Mouse (Mus musculus) C2C12 (cell line): Measurements from ENCODE around the gene Kcnj16. TPM values are rescaled to one million over a fixed set of nuclear protein-coding genes. Genes with fewer than 3 reads are reported as not detected.

Experiments used
- H3K27me3 ChIP-seq: one replicate; pipeline ENCODE4 v1.6.1; 2011; ENCODE audit not compliant: control insufficient read depth, insufficient read depth, insufficient read length
- H3K36me3 ChIP-seq: one replicate; pipeline ENCODE4 v1.6.1; 2011; ENCODE audit not compliant: control insufficient read depth, insufficient read depth
- H3K4me3 ChIP-seq: one replicate; pipeline ENCODE4 v1.5.1; 2011; ENCODE audit warnings: mild to moderate bottlenecking, control low read depth; ENCODE audit not compliant: poor library complexity, insufficient read depth, severe bottlenecking
- H3K79me2 ChIP-seq: one replicate; pipeline ENCODE4 v1.6.1; 2011; ENCODE audit not compliant: control insufficient read depth, insufficient read depth
- H3K79me3 ChIP-seq: one replicate; pipeline ENCODE4 v1.6.1; 2011; ENCODE audit warnings: low read depth, control low read depth
- H3ac ChIP-seq: one replicate; pipeline ENCODE3; 2011; ENCODE audit warnings: low read depth; ENCODE audit not compliant: control insufficient read depth, insufficient read length
- CEBPB ChIP-seq: IDR thresholded peaks from one replicate; pipeline ENCODE4 v1.6.1; 2011; ENCODE audit warnings: low read depth, mild to moderate bottlenecking, control low read depth, moderate library complexity
- CTCF ChIP-seq: IDR thresholded peaks from one replicate; pipeline ENCODE4 v1.5.1; 2011; ENCODE audit not compliant: control insufficient read depth, insufficient read depth, insufficient read length
- FOSL1 ChIP-seq: IDR thresholded peaks from one replicate; pipeline ENCODE4 v1.8.0; 2011; ENCODE audit warnings: mild to moderate bottlenecking, low read length; ENCODE audit not compliant: poor library complexity, insufficient read depth, severe bottlenecking
- MAX ChIP-seq: IDR thresholded peaks from one replicate; pipeline ENCODE4 v1.6.1; 2011; ENCODE audit warnings: mild to moderate bottlenecking, control low read depth
- MYOD1 ChIP-seq: IDR thresholded peaks from one replicate; pipeline ENCODE4 v1.6.1; 2011; ENCODE audit warnings: low read depth; ENCODE audit not compliant: control insufficient read depth, insufficient read length
- MYOG ChIP-seq: IDR thresholded peaks from one replicate; pipeline ENCODE4 v1.6.1; 2011; ENCODE audit not compliant: control insufficient read depth, insufficient read length; ENCODE audit errors: extremely low read depth
- USF1 ChIP-seq: IDR thresholded peaks from one replicate; pipeline ENCODE4 v1.6.1; 2011; ENCODE audit warnings: low read depth, mild to moderate bottlenecking, control low read depth, moderate library complexity
- long read RNA-seq, 2 experiments: library from polyadenylated mRNA; unstranded; transcript quantifications; one replicate each; pipeline ENCODE4 v2.0.0; 2019 to 2020
- polyA plus RNA-seq: library from polyadenylated mRNA; unstranded; fragments of >200 nt; fragmentation: generic; extraction: Trizol; gene quantifications from one replicate; pipeline ENCODE4 v1.2.1, GENCODE M21; 2012; ENCODE audit warnings: missing spikeins

Gene Kcnj16
- not detected for polyA plus RNA-seq
- long read RNA-seq, experiment 1, partial matches to known transcripts = 0 of 1 reads
- long read RNA-seq, experiment 1, other reads (novel, unspliced or antisense) = 0 of 1 reads
- long read RNA-seq, experiment 2 = 0 reads

- no peaks in the 10 kb centered on the region for H3K79me2 ChIP-seq
- no peak within 1 kb of the TSS for H3K4me3 ChIP-seq
- H3K36me3 ChIP-seq = no peaks in the 10 kb centered on the region
- no peaks in the 10 kb centered on the region for H3K79me3 ChIP-seq
- no peak for TF ChIP-seq MYOD1
- no peak for TF ChIP-seq CEBPB
- no peak for TF ChIP-seq FOSL1
- no peak for TF ChIP-seq USF1
- no peak for TF ChIP-seq MAX
- no peak for TF ChIP-seq CTCF
- no peak for TF ChIP-seq MYOG
- H3K27me3 ChIP-seq = no peaks in the 10 kb centered on the region
- H3ac ChIP-seq = no peak within 1 kb of the TSS
These were observed at the start of gene Kcnj16 for GRCm38 (mm10) chr11:110967762-110968135. TSS of gene Kcnj16 (plus strand) at chr11:110968033.

- Histone ChIP-seq H3K79me2 (no peaks in the 10 kb centered on the region), H3K27me3 (no peaks in the 10 kb centered on the region), H3K4me3 (no peak overlapping the region), H3ac (no peak overlapping the region), H3K36me3 (no peaks in the 10 kb centered on the region), H3K79me3 (no peaks in the 10 kb centered on the region)
- TF ChIP-seq MYOG (no peak), CEBPB (no peak), CTCF (no peak), MYOD1 (no peak), USF1 (no peak), MAX (no peak), FOSL1 (no peak)
These were observed 48.9 kb upstream of the Kcnj16 start for GRCm38 (mm10) chr11:110918808-110919465.

GRCm38 (mm10) chr11:110935699-110936098 lies 32.1 kb upstream of the Kcnj16 start:
- Histone ChIP-seq H3K27me3 (no peaks in the 10 kb centered on the region), H3K79me3 (no peaks in the 10 kb centered on the region), H3K36me3 (no peaks in the 10 kb centered on the region), H3K79me2 (no peaks in the 10 kb centered on the region), H3ac (no peak overlapping the region), H3K4me3 (no peak overlapping the region)
- TF ChIP-seq MYOD1 (no peak), CEBPB (no peak), USF1 (no peak), FOSL1 (no peak), MAX (no peak)

- H3K79me2 ChIP-seq = no peaks in the 10 kb centered on the region
- H3K79me3 ChIP-seq = no peaks in the 10 kb centered on the region
- no peak for TF ChIP-seq MAX
- TF ChIP-seq MYOD1 = no peak
- no peak for TF ChIP-seq CEBPB
- TF ChIP-seq CTCF = no peak
- TF ChIP-seq FOSL1 = no peak
- TF ChIP-seq USF1 = no peak
- no peak for TF ChIP-seq MYOG
- no peaks in the 10 kb centered on the region for H3K36me3 ChIP-seq
- H3K27me3 ChIP-seq = no peaks in the 10 kb centered on the region
- H3K4me3 ChIP-seq = no peak overlapping the region
- no peak overlapping the region for H3ac ChIP-seq
These were observed 25.6 kb upstream of the Kcnj16 start for GRCm38 (mm10) chr11:110942280-110942679.

GRCm38 (mm10) chr11:110942695-110943135 lies 25.1 kb upstream of the Kcnj16 start:
- Histone ChIP-seq H3K79me2 (no peaks in the 10 kb centered on the region), H3K79me3 (no peaks in the 10 kb centered on the region), H3K27me3 (no peaks in the 10 kb centered on the region), H3K36me3 (no peaks in the 10 kb centered on the region), H3K4me3 (no peak overlapping the region), H3ac (no peak overlapping the region)
- no peak for TF ChIP-seq MYOD1
- TF ChIP-seq CTCF = no peak
- no peak for TF ChIP-seq MAX
- TF ChIP-seq MYOG = no peak
- no peak for TF ChIP-seq CEBPB
- no peak for TF ChIP-seq FOSL1
- no peak for TF ChIP-seq USF1
